Mouse (Mus musculus): ENCODE results near the gene Sipa1l3. TPM values are rescaled to one million over a fixed set of nuclear protein-coding genes. Genes with fewer than 3 reads are reported as not detected.

Gene Sipa1l3
- polyA plus RNA-seq, 1 experiment, result 19.0 TPM

- H3K36me3 ChIP-seq (ENCODE audit: control insufficient read depth, insufficient read depth), result no peaks in the 10 kb centered on the region
- peaks cover 70% of the 10 kb centered on the region for H3K79me2 ChIP-seq (ENCODE audit: control insufficient read depth, insufficient read depth)
- no peak overlapping the region for H3ac ChIP-seq (ENCODE audit: control insufficient read depth, insufficient read length)
- H3K4me2 ChIP-seq (ENCODE audit: low read depth), result peak overlapping the region; percentile 58
- no peak overlapping the region for H3K4me3 ChIP-seq
- H3K27me3 ChIP-seq (ENCODE audit: control insufficient read depth, insufficient read depth, insufficient read length), result no peaks in the 10 kb centered on the region
- TF ChIP-seq USF1 (IDR thresholded peaks at IDR 0.05; ENCODE audit: low read depth) (no peak), REST (IDR thresholded peaks at IDR 0.05; ENCODE audit: insufficient read depth, insufficient read length) (no peak), E2F4 (IDR thresholded peaks at IDR 0.05; ENCODE audit: insufficient read depth) (no peak), SRF (IDR thresholded peaks at IDR 0.05; ENCODE audit: control insufficient read depth, insufficient read length, low read depth) (no peak), POLR2AphosphoS2 (IDR thresholded peaks at IDR 0.05; ENCODE audit: insufficient read length, low read depth) (no peak), CEBPB (IDR thresholded peaks at IDR 0.05; ENCODE audit: insufficient read depth, poor library complexity, severe bottlenecking) (no peak), TCF12 (IDR thresholded peaks at IDR 0.05; ENCODE audit: insufficient read depth, poor library complexity, severe bottlenecking) (no peak), MYOG (IDR thresholded peaks at IDR 0.05; ENCODE audit: control insufficient read depth in 1 of 3, insufficient read depth in 1 of 3, insufficient read length in 2 of 3, low read depth in 2 of 3) (no peak), TCF3 (IDR thresholded peaks at IDR 0.05; ENCODE audit: insufficient read length, low read depth) (no peak), POLR2A (IDR thresholded peaks at IDR 0.05; ENCODE audit: insufficient read length, low read depth) (no peak), MYOD1 (IDR thresholded peaks at IDR 0.05; ENCODE audit: control insufficient read depth in 1 of 3, insufficient read length in 2 of 3, low read depth in 2 of 3) (no peak), MAX (IDR thresholded peaks at IDR 0.05; ENCODE audit: low read depth) (no peak)
Observed at GRCm38 (mm10) chr7:29490704-29491470, 27.6 kb downstream of the Sipa1l3 start.

- H3K79me2 ChIP-seq (ENCODE audit: control insufficient read depth, insufficient read depth), result peaks cover 65% of the 10 kb centered on the region
- H3K27me3 ChIP-seq (ENCODE audit: control insufficient read depth, insufficient read depth, insufficient read length), result no peaks in the 10 kb centered on the region
- H3K36me3 ChIP-seq (ENCODE audit: control insufficient read depth, insufficient read depth), result no peaks in the 10 kb centered on the region
- H3ac ChIP-seq (ENCODE audit: control insufficient read depth, insufficient read length), result no peak overlapping the region
- no peak overlapping the region for H3K4me3 ChIP-seq
- TF ChIP-seq POLR2AphosphoS2 (IDR thresholded peaks at IDR 0.05; ENCODE audit: insufficient read length, low read depth), result no peak
- no peak for TF ChIP-seq MYOD1 (IDR thresholded peaks at IDR 0.05; ENCODE audit: control insufficient read depth in 1 of 3, insufficient read length in 2 of 3, low read depth in 2 of 3)
- no peak for TF ChIP-seq REST (IDR thresholded peaks at IDR 0.05; ENCODE audit: insufficient read depth, insufficient read length)
- no peak for TF ChIP-seq TCF12 (IDR thresholded peaks at IDR 0.05; ENCODE audit: insufficient read depth, poor library complexity, severe bottlenecking)
- no peak for TF ChIP-seq POLR2A (IDR thresholded peaks at IDR 0.05; ENCODE audit: insufficient read length, low read depth)
- TF ChIP-seq CEBPB (IDR thresholded peaks at IDR 0.05; ENCODE audit: insufficient read depth, poor library complexity, severe bottlenecking), result no peak
- TF ChIP-seq MAX (IDR thresholded peaks at IDR 0.05; ENCODE audit: low read depth), result no peak
- no peak for TF ChIP-seq E2F4 (IDR thresholded peaks at IDR 0.05; ENCODE audit: insufficient read depth)
- TF ChIP-seq USF1 (IDR thresholded peaks at IDR 0.05; ENCODE audit: low read depth), result no peak
- no peak for TF ChIP-seq TCF3 (IDR thresholded peaks at IDR 0.05; ENCODE audit: insufficient read length, low read depth)
- no peak for TF ChIP-seq SRF (IDR thresholded peaks at IDR 0.05; ENCODE audit: control insufficient read depth, insufficient read length, low read depth)
- no peak for TF ChIP-seq MYOG (IDR thresholded peaks at IDR 0.05; ENCODE audit: control insufficient read depth in 1 of 3, insufficient read depth in 1 of 3, insufficient read length in 2 of 3, low read depth in 2 of 3)
- H3K4me2 ChIP-seq (ENCODE audit: low read depth), result peak overlapping the region; percentile 58
Observed at GRCm38 (mm10) chr7:29489851-29490250, 28.6 kb downstream of the Sipa1l3 start.

GRCm38 (mm10) chr7:29489364-29489763 lies 29.1 kb downstream of the Sipa1l3 start:
- peak overlapping the region; percentile 58 for H3K4me2 ChIP-seq (ENCODE audit: low read depth)
- H3K27me3 ChIP-seq (ENCODE audit: control insufficient read depth, insufficient read depth, insufficient read length), result no peaks in the 10 kb centered on the region
- H3K36me3 ChIP-seq (ENCODE audit: control insufficient read depth, insufficient read depth), result no peaks in the 10 kb centered on the region

DNA sequence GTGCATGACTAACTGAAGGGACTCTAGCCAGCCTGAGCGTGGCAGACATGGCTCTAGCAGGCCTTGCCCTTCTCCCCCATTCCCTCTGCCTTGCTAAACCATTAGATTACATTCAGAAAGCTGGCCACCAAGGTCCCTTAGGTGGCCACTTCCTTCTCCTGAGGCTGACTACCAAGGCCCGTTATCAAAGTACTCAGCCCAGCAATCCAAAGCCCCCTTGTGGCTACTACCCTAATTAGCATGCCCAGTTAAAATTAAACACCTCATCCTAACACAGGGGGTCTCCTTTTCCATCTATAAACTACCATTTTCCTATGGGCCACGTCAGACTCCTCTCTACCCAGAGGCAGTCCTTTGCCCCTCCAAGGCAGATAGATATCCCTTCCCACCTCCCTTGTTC lies 31.7 kb downstream of the Sipa1l3 start:
- no peak overlapping the region for H3K4me2 ChIP-seq (ENCODE audit: low read depth)
- H3K27me3 ChIP-seq (ENCODE audit: control insufficient read depth, insufficient read depth, insufficient read length), result no peaks in the 10 kb centered on the region
- H3K36me3 ChIP-seq (ENCODE audit: control insufficient read depth, insufficient read depth), result no peaks in the 10 kb centered on the region
- H3K79me2 ChIP-seq (ENCODE audit: control insufficient read depth, insufficient read depth), result peaks cover 56% of the 10 kb centered on the region
- H3K4me3 ChIP-seq, result no peak overlapping the region
- no peak overlapping the region for H3ac ChIP-seq (ENCODE audit: control insufficient read depth, insufficient read length)
- TF ChIP-seq MYOD1 (IDR thresholded peaks at IDR 0.05; ENCODE audit: control insufficient read depth in 1 of 3, insufficient read length in 2 of 3, low read depth in 2 of 3) (no peak), USF1 (IDR thresholded peaks at IDR 0.05; ENCODE audit: low read depth) (no peak), MAX (IDR thresholded peaks at IDR 0.05; ENCODE audit: low read depth) (no peak)

More at GRCm38 (mm10) chr7:29489364-29489763, 29.1 kb downstream of the Sipa1l3 start:
- no peak for TF ChIP-seq MAX (IDR thresholded peaks at IDR 0.05; ENCODE audit: low read depth)
- no peak for TF ChIP-seq SRF (IDR thresholded peaks at IDR 0.05; ENCODE audit: control insufficient read depth, insufficient read length, low read depth)
- TF ChIP-seq USF1 (IDR thresholded peaks at IDR 0.05; ENCODE audit: low read depth), result no peak
- TF ChIP-seq TCF3 (IDR thresholded peaks at IDR 0.05; ENCODE audit: insufficient read length, low read depth), result no peak
- no peak for TF ChIP-seq MYOG (IDR thresholded peaks at IDR 0.05; ENCODE audit: control insufficient read depth in 1 of 3, insufficient read depth in 1 of 3, insufficient read length in 2 of 3, low read depth in 2 of 3)
- TF ChIP-seq MYOD1 (IDR thresholded peaks at IDR 0.05; ENCODE audit: control insufficient read depth in 1 of 3, insufficient read length in 2 of 3, low read depth in 2 of 3), result no peak
- TF ChIP-seq POLR2A (IDR thresholded peaks at IDR 0.05; ENCODE audit: insufficient read length, low read depth), result no peak
- TF ChIP-seq POLR2AphosphoS2 (IDR thresholded peaks at IDR 0.05; ENCODE audit: insufficient read length, low read depth), result no peak
- TF ChIP-seq REST (IDR thresholded peaks at IDR 0.05; ENCODE audit: insufficient read depth, insufficient read length), result no peak
- TF ChIP-seq TCF12 (IDR thresholded peaks at IDR 0.05; ENCODE audit: insufficient read depth, poor library complexity, severe bottlenecking), result no peak
- no peak for TF ChIP-seq E2F4 (IDR thresholded peaks at IDR 0.05; ENCODE audit: insufficient read depth)
- no peak for TF ChIP-seq CEBPB (IDR thresholded peaks at IDR 0.05; ENCODE audit: insufficient read depth, poor library complexity, severe bottlenecking)
- Histone ChIP-seq H3ac (ENCODE audit: control insufficient read depth, insufficient read length) (no peak overlapping the region), H3K4me3 (no peak overlapping the region), H3K79me2 (ENCODE audit: control insufficient read depth, insufficient read depth) (peaks cover 63% of the 10 kb centered on the region)
